Mouse (Mus musculus) liver, embryonic 14.5 days (tissue): ENCODE results near the gene Clip2.

ENCODE experiments used
- CTCF ChIP-seq: IDR thresholded peaks from 2 replicates; pipeline ENCODE4 v1.5.1; 2016; ENCODE audit warnings: antibody characterized with exemption, low read depth, control low read depth
- EP300 ChIP-seq: IDR thresholded peaks from 2 replicates; pipeline ENCODE4 v1.6.1; 2016; ENCODE audit warnings: antibody characterized with exemption, low read depth

- no peak for TF ChIP-seq CTCF
- no peak for TF ChIP-seq EP300
These were observed 12.3 kb downstream of the Clip2 start for GRCm38 (mm10) chr5:134539891-134540290.
